Mouse (Mus musculus) liver, adult (tissue): Measurements from ENCODE around the gene A430005L14Rik.

Experiments used
- GATA4 ChIP-seq: IDR thresholded peaks from 2 replicates; pipeline ENCODE4 v1.6.1; 2014; ENCODE audit warnings: mild to moderate bottlenecking, low read length; ENCODE audit not compliant: insufficient replicate concordance

Gene A430005L14Rik

DNA sequence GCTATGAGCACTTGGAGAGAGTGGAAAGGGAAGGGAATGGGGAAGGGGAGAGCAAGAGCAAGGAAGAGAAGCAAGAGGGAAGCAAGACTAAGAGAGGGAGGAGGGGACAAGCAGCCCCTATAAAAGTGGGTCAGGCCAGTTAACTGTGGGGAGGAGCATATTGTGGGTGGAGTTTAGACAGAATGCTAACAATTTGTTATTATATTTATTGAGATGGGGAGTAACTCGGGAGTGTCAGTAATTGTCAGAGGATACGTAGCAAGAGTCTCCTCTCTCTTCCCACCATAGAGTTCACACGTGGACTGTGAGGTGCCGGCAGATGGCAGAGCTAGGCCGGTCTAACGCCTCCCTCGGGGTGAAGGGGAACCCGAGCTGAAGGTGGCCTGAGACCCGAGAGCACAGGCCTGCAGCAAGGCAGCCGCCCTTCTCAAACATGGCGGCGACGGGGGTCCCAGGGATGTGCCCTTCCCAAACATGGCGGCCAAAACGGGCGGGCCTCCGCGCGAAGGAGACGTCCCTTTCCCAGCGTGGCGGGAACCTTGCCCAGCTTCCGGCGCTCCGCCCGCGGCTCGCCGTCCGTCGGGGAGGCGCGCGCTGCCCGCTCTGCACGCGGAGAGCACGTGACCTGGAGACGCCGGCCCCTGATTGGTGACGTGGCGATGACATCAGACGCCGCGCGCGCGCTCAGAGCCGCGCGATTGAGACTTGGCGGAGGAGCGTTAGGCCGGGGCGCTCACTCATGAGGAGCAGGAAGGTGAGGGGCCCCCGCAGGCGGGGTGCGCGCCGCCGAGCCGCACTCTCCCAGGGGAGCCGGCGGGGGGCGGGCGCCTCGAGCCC, at the start of gene A430005L14Rik:
TSS of gene A430005L14Rik (plus strand) at position 669 of the 837 bp plus-strand sequence.
- peak; percentile 55; the same call in 1 of the 2 replicates for TF ChIP-seq GATA4

DNA sequence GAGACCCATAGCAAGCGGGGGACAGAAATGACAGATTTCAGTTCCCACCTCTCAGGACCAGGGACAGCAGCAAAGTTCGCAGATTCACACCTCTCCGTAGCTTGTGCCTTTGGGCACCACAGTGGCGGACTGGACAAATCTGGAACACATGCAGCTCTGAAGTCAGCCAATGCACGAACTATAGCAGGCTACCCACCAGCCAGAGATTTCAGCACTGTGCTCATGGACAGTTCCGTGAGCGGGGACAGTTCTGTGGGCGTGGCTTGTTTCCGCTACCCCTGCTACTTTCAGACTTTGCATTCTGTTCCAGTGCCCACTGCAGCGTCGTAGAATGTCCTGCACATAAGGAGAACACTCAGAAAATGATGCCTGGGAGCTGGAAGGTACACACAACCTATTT, 49.5 kb upstream of the A430005L14Rik start:
- TF ChIP-seq GATA4: no peak

DNA sequence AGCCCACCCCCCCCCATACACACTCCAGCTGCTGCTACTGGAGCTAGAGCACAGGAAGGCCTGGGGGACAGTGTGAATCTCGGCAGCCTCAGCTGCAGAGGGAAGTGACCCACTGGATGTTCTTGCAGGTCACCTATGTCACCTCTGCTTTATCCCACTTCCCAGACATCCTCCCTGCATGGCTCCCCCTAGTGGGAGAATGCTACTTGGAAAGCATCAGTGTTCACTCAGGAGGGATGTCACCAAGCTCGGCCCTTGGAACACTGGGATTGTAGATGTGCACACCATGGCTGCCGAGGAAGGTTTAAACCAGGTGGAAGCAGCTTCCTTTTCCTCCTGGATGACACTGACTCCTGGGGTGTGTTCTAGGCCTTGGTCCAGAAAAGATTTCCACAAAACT, 43.4 kb upstream of the A430005L14Rik start:
- no peak for TF ChIP-seq GATA4

DNA sequence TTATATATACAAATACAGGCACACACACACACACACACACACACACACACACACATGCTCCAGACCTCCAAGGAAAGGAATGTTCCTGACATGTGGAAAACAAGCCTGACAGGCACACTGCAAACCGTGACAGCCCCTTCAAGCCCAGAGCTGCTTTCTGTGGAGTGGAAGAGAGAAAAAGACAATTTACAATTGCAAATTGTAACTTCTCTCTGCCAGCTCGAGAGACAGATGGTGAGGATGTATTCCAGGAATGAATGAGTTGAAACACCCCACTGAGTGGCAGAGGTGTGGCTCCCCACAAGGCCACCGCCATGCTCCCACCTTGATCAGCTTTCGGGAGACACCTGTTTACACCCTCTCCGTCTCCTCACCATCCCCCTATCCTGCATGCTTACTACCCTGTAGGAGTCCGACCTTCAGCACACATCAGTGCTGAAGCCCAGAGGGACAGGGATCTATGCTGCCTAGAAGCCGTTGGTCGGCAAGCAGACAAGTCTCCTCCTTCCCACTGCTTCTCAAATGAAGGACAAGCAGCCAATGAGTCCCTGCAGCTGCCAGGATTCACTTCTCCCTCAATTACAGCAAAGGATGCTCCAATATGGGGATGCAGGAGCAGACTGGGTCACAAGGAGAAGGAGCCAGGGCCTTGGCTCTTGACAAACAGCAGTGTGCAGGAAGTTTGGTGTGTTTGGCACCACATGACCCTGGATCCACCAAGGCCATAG, 39.1 kb upstream of the A430005L14Rik start:
- no peak for TF ChIP-seq GATA4

DNA sequence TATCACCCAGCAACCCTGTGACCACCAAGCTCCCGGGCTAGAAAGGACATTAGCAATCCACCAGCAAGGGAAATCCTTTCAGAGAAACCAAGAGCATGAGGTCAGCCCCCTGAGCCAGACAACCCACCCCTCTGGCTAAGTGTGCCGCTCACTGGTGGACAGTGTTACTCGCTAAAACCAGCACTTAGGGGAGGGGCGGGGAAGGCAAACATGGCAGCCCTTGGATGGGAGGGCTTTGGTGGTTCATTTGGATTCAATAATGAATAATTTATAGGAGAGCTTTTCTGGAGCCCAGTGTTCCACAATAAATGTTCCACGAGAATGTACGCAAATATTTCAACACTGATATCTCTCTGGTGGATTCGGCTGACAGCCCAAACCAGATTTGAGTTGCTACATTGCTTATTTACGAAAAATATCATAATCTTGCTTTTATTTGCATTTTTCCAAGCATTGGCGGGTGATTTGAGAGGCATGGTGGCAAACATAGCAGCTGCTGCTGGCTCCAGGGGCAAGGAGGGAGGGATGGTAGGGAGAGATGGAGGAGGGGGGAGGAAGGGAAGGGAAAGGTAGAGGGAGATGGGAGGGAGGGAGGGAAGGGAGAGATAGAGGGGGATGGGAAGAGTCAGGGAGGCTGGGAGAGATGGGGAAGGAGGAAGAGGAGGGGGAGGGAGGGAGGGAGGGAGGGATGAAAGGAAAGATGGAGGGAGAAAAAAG, 36.4 kb upstream of the A430005L14Rik start:
- no peak for TF ChIP-seq GATA4

DNA sequence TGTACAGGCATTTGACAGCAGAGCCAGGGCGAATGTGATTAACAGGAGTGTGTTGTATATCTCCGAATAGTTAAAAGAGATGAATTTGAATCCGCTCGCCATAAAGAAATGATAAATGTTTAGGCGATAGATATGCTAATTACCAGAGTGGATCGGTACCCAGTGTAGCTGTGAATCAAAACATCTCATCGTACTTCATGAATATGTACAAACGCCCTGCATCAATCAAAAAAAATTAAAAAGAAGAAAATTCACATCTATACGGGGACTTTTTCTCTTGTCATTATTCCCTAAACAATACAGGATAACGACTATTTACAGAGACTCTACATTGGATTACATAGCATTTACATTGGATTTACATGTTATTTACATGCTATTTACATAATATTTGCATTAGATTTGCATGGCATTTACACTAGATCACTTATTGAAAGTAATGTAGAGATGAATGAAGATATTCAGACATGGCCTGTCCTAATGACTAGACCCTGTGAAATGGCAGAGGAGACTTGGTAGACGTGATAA, 28.2 kb upstream of the A430005L14Rik start:
- no peak for TF ChIP-seq GATA4

DNA sequence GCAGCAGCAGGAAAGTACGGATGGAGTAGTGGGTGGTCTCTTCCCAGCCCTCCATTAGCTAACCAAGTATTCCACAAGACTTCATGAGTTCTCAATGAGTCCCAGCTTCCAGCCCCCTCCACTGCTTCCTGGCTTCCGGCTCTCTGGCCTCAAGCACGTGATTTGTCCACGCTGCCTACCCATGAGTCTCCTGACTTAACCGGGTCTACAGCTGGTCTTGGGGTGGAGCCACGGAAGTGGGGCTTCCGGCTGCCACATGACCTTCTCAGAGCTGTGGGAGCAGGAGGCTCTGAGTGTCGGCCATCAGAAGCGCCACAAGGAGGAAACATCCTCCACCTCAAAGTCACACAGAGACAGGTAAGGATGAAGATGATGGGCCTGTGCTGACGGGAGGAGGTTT, 27.6 kb upstream of the A430005L14Rik start:
- TF ChIP-seq GATA4: no peak

DNA sequence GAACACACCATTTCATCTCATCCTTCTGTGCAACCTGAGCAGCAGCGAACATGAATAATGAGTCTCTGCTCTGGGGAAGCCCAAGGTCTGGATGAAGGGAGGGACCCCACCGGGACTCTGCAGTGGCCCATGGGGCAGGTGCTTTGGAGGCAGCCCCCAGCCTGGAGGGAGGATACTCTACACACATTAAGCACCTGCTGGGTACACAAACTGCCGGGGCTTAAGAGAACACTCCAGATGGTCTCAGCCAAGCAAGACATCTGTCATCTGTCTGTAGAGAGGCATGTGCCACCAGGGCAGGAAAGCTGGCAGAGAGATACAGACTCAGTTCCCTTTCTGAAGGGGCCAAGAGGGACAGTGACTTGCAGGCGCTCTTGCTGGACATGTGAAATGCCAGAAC, 27.1 kb upstream of the A430005L14Rik start:
- TF ChIP-seq GATA4: no peak

DNA sequence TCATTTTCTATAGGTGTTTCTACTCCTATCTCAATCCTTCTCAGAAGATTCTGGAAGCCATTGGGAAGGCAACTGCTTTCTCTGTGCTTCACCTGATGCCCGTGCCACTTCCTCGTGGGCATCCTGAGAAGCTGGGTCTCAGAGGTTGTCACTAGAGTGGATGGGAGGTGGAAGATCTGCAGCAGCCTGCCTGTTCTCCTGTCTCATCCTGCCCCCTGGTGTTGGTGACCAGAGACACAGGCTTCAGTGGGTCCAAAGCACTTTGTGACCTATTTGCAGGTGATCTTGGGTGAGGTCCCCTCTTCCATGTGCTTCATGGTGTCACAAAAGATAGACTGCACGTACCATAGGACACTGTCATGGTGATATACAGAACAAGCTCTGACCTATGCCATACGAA, 13.8 kb upstream of the A430005L14Rik start:
- TF ChIP-seq GATA4: no peak

DNA sequence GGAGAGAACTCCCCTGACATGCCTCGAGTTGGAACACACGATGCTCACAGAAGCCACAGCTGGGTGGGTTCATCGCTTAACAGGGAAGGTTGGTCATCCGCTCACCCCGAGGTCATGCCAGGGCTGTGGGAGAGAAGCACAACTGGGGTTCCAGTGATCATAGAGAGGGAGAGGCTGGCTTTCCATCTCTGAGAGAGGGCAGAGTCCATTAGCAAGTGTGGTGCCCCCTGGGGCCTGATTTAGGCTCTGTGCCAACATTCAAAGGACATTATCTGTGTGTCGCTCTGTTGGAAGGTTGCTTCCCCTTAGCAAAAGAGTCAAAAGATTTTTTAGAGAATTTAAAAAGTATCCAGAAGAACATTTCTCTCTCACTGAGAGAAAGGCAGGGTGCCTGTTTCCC, 12.8 kb upstream of the A430005L14Rik start:
- TF ChIP-seq GATA4: no peak

DNA sequence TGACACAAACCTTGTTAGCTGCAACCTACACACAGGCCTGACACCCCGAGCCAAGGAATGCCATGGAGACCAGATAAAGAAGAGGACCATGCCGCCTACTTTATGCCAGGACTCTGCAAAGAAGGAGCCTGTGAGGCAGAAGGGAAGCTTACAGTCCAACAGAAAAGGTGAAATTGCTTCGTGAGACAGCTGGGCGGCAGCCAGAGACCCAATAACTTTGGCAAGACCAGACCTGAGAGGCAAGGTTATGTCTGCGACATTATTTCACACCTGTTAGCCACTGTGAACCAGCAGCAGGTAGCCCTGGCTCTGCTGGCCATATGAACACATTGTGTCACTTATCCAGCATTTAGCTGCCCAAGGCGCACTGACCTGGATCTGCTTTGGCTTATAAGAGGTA, 11.3 kb upstream of the A430005L14Rik start:
- TF ChIP-seq GATA4: no peak

DNA sequence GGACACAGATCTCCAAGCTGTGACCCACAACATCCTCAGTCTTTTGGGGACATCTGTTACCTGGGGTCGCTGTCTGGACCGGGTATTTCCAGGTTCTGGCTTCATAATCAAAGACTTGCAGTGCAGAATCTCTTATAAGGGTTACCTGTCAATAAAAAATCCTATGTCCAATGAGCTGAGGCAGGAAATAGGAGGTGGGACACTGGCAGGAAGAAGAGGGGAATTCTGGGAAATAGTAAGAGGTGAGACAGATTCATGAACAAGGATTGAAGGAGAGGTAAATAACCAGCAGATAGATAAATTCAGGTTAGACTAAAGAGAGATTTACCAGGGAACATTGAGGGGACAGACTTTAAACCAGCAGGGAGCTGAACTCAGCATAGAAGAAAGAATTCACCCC, 6.7 kb upstream of the A430005L14Rik start:
- TF ChIP-seq GATA4: no peak

DNA sequence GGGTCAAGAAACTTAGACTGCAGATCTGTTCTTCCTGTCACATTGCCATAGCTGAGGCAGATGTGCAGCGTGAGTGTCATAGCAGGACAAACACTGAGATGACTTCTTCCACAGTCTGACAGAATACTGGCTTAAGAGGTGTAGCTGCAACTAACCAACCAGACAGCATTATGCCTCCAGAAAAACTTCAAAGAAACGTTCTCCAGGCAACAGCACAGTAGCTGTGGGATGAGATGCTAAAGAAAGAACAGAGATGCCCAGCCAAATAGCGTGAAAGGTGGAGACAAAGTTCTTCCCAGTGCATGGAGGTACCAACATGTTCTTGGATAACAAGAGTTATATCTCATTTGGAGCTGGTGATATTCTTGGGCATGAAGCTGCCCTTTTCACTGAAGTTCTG, 5.9 kb upstream of the A430005L14Rik start:
- no peak for TF ChIP-seq GATA4

DNA sequence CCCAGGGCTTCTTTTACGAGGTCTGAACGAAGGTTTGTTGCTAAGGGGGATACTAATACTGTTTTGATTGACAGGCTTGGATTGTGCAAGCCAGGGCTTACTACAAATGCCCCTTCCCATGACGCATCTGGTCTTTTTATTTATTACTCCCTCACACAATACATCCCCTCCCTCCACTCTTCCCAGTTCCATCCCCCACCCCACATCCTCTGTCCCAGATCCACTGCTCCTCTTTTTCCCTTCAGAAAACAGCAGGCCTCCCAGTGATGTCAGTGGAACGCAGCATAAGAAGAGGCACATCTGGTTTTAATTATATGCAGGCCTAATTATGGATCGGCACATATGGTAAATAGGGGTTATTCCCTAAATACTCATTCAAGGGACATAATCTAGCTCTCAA, 5.3 kb upstream of the A430005L14Rik start:
- TF ChIP-seq GATA4: no peak

DNA sequence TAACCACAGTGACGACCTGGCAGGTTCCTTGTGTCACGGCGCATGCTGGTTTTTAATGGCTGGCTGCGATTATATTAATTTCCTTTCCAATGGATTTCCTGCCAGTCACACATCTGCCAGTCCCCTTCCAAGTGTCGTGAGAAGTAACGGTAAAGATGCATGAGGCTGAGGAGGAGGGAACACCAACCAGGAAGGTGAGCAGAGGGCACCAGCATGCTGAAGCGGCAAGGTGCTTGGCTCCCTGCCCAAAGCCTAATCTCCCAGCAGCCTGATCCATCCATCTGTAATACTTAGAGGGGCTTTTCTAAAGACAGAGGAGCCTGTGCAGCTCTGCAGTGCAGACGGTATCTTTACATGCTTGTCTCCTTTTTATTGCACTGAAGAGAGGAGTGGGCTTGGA, 1.4 kb upstream of the A430005L14Rik start:
- no peak for TF ChIP-seq GATA4
